Mouse (Mus musculus): Measurements from ENCODE around the gene Cdc14a. TPM values are rescaled to one million over a fixed set of nuclear protein-coding genes. Genes with fewer than 3 reads are reported as not detected.
"Not testable (repeated sequence)": the region's sequence is repeated elsewhere in the genome, so short reads cannot be mapped to it uniquely, and the experiment has no call there.

The Cdc14a gene
- total and polyA plus RNA-seq, 3 experiments = 1.6 to 3.4 (median 2.8) TPM

- Histone ChIP-seq H3K9ac (ENCODE audit: low read depth, low read length) (no peak overlapping the region), H3K27ac (no peak overlapping the region), H3K79me2 (replicated peaks; ENCODE audit: control insufficient read depth, insufficient read depth, low read length) (no peaks in the 10 kb centered on the region), H3K4me1 (ENCODE audit: control insufficient read depth, insufficient read depth, low read length) (no peaks in the 10 kb centered on the region), H3K36me3 (ENCODE audit: control insufficient read depth, insufficient read depth, low read length) (no peaks in the 10 kb centered on the region), H3K27me3 (ENCODE audit: control insufficient read depth, insufficient read depth, low read length) (no peaks in the 10 kb centered on the region), H3K4me3 (no peak overlapping the region)
- no peak for DNase-seq
- intact Hi-C loops (cut with DNase I) = no loop called here
- TF ChIP-seq CTCF (IDR thresholded peaks at IDR 0.05) (no peak), EP300 (IDR thresholded peaks at IDR 0.05; ENCODE audit: insufficient read depth, low read depth, low read length) (no peak), POLR2A (IDR thresholded peaks at IDR 0.05; ENCODE audit: insufficient read depth, low read depth, low read length) (no peak)
- 96% methylated on average over 6 of the region's 6 CpGs for WGBS
Observed at GRCm38 (mm10) chr3:116350389-116350967, 73.4 kb downstream of the Cdc14a start.

- H3K4me1 ChIP-seq (ENCODE audit: control insufficient read depth, insufficient read depth, low read length); intact Hi-C loops (cut with DNase I); H3K27ac ChIP-seq; H3K79me2 ChIP-seq (replicated peaks; ENCODE audit: control insufficient read depth, insufficient read depth, low read length); H3K9ac ChIP-seq (ENCODE audit: low read depth, low read length); H3K27me3 ChIP-seq (ENCODE audit: control insufficient read depth, insufficient read depth, low read length); H3K4me3 ChIP-seq; H3K36me3 ChIP-seq (ENCODE audit: control insufficient read depth, insufficient read depth, low read length); DNase-seq: not testable (repeated sequence)
- 95% methylated on average over 29 of the region's 29 CpGs for WGBS
Observed at GRCm38 (mm10) chr3:116347571-116347970, 76.3 kb downstream of the Cdc14a start.

GRCm38 (mm10) chr3:116345245-116345644 lies 78.6 kb downstream of the Cdc14a start:
- no peak for TF ChIP-seq EP300 (IDR thresholded peaks at IDR 0.05; ENCODE audit: insufficient read depth, low read depth, low read length)
- TF ChIP-seq POLR2A (IDR thresholded peaks at IDR 0.05; ENCODE audit: insufficient read depth, low read depth, low read length) = no peak
- TF ChIP-seq CTCF (IDR thresholded peaks at IDR 0.05) = no peak
- Histone ChIP-seq H3K9ac (ENCODE audit: low read depth, low read length) (no peak overlapping the region), H3K27ac (no peak overlapping the region), H3K4me1 (ENCODE audit: control insufficient read depth, insufficient read depth, low read length) (no peaks in the 10 kb centered on the region), H3K79me2 (replicated peaks; ENCODE audit: control insufficient read depth, insufficient read depth, low read length) (no peaks in the 10 kb centered on the region), H3K36me3 (ENCODE audit: control insufficient read depth, insufficient read depth, low read length) (no peaks in the 10 kb centered on the region), H3K27me3 (ENCODE audit: control insufficient read depth, insufficient read depth, low read length) (no peaks in the 10 kb centered on the region), H3K4me3 (no peak overlapping the region)
- 93% methylated on average over 11 of the region's 11 CpGs for WGBS
- DNase-seq = no peak
- intact Hi-C loops (cut with DNase I) = no loop called here

GRCm38 (mm10) chr3:116342251-116342650 lies 81.6 kb downstream of the Cdc14a start:
- TF ChIP-seq CTCF (IDR thresholded peaks at IDR 0.05) (no peak), POLR2A (IDR thresholded peaks at IDR 0.05; ENCODE audit: insufficient read depth, low read depth, low read length) (no peak), EP300 (IDR thresholded peaks at IDR 0.05; ENCODE audit: insufficient read depth, low read depth, low read length) (no peak)
- Histone ChIP-seq H3K27ac (no peak overlapping the region), H3K4me3 (no peak overlapping the region), H3K9ac (ENCODE audit: low read depth, low read length) (no peak overlapping the region), H3K27me3 (ENCODE audit: control insufficient read depth, insufficient read depth, low read length) (no peaks in the 10 kb centered on the region), H3K4me1 (ENCODE audit: control insufficient read depth, insufficient read depth, low read length) (no peaks in the 10 kb centered on the region), H3K36me3 (ENCODE audit: control insufficient read depth, insufficient read depth, low read length) (no peaks in the 10 kb centered on the region), H3K79me2 (replicated peaks; ENCODE audit: control insufficient read depth, insufficient read depth, low read length) (no peaks in the 10 kb centered on the region)
- intact Hi-C loops (cut with DNase I) = loop anchor here (1.0 to 5.0 kb wide), 2 partner anchors 45 to 81 kb away; no protein-coding TSS in a partner anchor
- no peak for DNase-seq
- 88% methylated on average over 5 of the region's 5 CpGs for WGBS

GRCm38 (mm10) chr3:116340950-116341624 lies 82.7 kb downstream of the Cdc14a start:
- Histone ChIP-seq H3K4me3 (no peak overlapping the region), H3K27ac (no peak overlapping the region), H3K27me3 (ENCODE audit: control insufficient read depth, insufficient read depth, low read length) (no peaks in the 10 kb centered on the region), H3K4me1 (ENCODE audit: control insufficient read depth, insufficient read depth, low read length) (no peaks in the 10 kb centered on the region), H3K79me2 (replicated peaks; ENCODE audit: control insufficient read depth, insufficient read depth, low read length) (no peaks in the 10 kb centered on the region), H3K36me3 (ENCODE audit: control insufficient read depth, insufficient read depth, low read length) (no peaks in the 10 kb centered on the region), H3K9ac (ENCODE audit: low read depth, low read length) (peak overlapping the region; percentile 9; the same call in 1 of the 2 replicates)
- DNase-seq = peak; percentile 58
- TF ChIP-seq POLR2A (IDR thresholded peaks at IDR 0.05; ENCODE audit: insufficient read depth, low read depth, low read length) = no peak
- TF ChIP-seq CTCF (IDR thresholded peaks at IDR 0.05) = peak; percentile 97
- peak; percentile 77 for TF ChIP-seq EP300 (IDR thresholded peaks at IDR 0.05; ENCODE audit: insufficient read depth, low read depth, low read length)
- intact Hi-C loops (cut with DNase I) = loop anchor here (5.0 kb wide), 1 partner anchor 46 kb away; no protein-coding TSS in a partner anchor
- 35% methylated on average over 19 of the region's 19 CpGs for WGBS

GRCm38 (mm10) chr3:116340281-116340680 lies 83.6 kb downstream of the Cdc14a start:
- DNase-seq = no peak
- Histone ChIP-seq H3K9ac (ENCODE audit: low read depth, low read length) (no peak overlapping the region), H3K36me3 (ENCODE audit: control insufficient read depth, insufficient read depth, low read length) (no peaks in the 10 kb centered on the region), H3K79me2 (replicated peaks; ENCODE audit: control insufficient read depth, insufficient read depth, low read length) (no peaks in the 10 kb centered on the region), H3K27ac (no peak overlapping the region), H3K4me1 (ENCODE audit: control insufficient read depth, insufficient read depth, low read length) (no peaks in the 10 kb centered on the region), H3K4me3 (no peak overlapping the region), H3K27me3 (ENCODE audit: control insufficient read depth, insufficient read depth, low read length) (no peaks in the 10 kb centered on the region)
- intact Hi-C loops (cut with DNase I) = loop anchor here (5.0 kb wide), 1 partner anchor 47 kb away; no protein-coding TSS in a partner anchor
- 96% methylated on average over 8 of the region's 8 CpGs for WGBS
- TF ChIP-seq EP300 (IDR thresholded peaks at IDR 0.05; ENCODE audit: insufficient read depth, low read depth, low read length) (no peak), CTCF (IDR thresholded peaks at IDR 0.05) (no peak), POLR2A (IDR thresholded peaks at IDR 0.05; ENCODE audit: insufficient read depth, low read depth, low read length) (no peak)

All from heart, adult 2 months (tissue).